Mouse (Mus musculus) kidney, embryonic 14.5 days (tissue): ENCODE data around the gene 5730596B20Rik. TPM values are rescaled to one million over a fixed set of nuclear protein-coding genes. Genes with fewer than 3 reads are reported as not detected.

Experiments
- ATAC-seq: fragments of 200-750 bp; cut with Nextera tagmentation; 2 replicates; pipeline ENCODE4 v1.8.0; 2017; ENCODE audit warnings: moderate number of reproducible peaks, mild to moderate bottlenecking, moderate TSS enrichment, moderate library complexity; ENCODE audit not compliant: low FRiP score, low TSS enrichment
- H3K27ac ChIP-seq: fragments of 300-500 bp; sonication (generic); 2 replicates; pipeline ENCODE4 v1.5.1; 2014; ENCODE audit warnings: low read depth, mild to moderate bottlenecking, low read length, moderate library complexity, mixed read lengths
- H3K27me3 ChIP-seq: fragments of 300-500 bp; sonication (generic); 2 replicates; pipeline ENCODE4 v1.6.1; 2014; ENCODE audit warnings: mild to moderate bottlenecking, low read length; ENCODE audit not compliant: control insufficient read depth, insufficient read depth
- H3K36me3 ChIP-seq: fragments of 300-500 bp; sonication (generic); 2 replicates; pipeline ENCODE4 v1.6.1; 2014; ENCODE audit warnings: low read length, mixed read lengths; ENCODE audit not compliant: control insufficient read depth, insufficient read depth
- H3K4me1 ChIP-seq: fragments of 300-500 bp; sonication (generic); 2 replicates; pipeline ENCODE4 v1.6.1; 2014; ENCODE audit warnings: low read length, mixed read lengths; ENCODE audit not compliant: control insufficient read depth, insufficient read depth
- H3K4me2 ChIP-seq: fragments of 300-500 bp; sonication (generic); replicated peaks from 2 replicates; pipeline ENCODE4 v1.6.1; 2014; ENCODE audit warnings: low read depth, mild to moderate bottlenecking, low read length
- H3K4me3 ChIP-seq: fragments of 300-500 bp; sonication (generic); 2 replicates; pipeline ENCODE4 v1.5.1; 2014; ENCODE audit warnings: mild to moderate bottlenecking, low read length
- H3K9ac ChIP-seq: fragments of 300-500 bp; sonication (generic); 2 replicates; pipeline ENCODE4 v1.6.1; 2014; ENCODE audit warnings: low read depth, mild to moderate bottlenecking, low read length, moderate library complexity
- H3K9me3 ChIP-seq: fragments of 300-500 bp; sonication (generic); 2 replicates; pipeline ENCODE4 v1.6.1; 2016; ENCODE audit warnings: low read length; ENCODE audit not compliant: control insufficient read depth
- WGBS: fragments of 180-500 bp; shearing (Covaris S2); extraction: QIAGEN DNeasy Blood & Tissue Kit; methylation state at CpG from one replicate; pipeline ENCODE4 v1.1.7; 2014; 5-methylcytosine and 5-hydroxymethylcytosine counted together
- polyA plus RNA-seq: library from polyadenylated mRNA; unstranded; fragments of >200 nt; fragmentation: Nextera tagmentation; extraction: Ambion mirVana; gene quantifications from 2 replicates; pipeline ENCODE4 v1.2.1, GENCODE M21; 2014

5730596B20Rik gene
- polyA plus RNA-seq, 1 experiment from 2014 or later: 2.7 TPM

DNA sequence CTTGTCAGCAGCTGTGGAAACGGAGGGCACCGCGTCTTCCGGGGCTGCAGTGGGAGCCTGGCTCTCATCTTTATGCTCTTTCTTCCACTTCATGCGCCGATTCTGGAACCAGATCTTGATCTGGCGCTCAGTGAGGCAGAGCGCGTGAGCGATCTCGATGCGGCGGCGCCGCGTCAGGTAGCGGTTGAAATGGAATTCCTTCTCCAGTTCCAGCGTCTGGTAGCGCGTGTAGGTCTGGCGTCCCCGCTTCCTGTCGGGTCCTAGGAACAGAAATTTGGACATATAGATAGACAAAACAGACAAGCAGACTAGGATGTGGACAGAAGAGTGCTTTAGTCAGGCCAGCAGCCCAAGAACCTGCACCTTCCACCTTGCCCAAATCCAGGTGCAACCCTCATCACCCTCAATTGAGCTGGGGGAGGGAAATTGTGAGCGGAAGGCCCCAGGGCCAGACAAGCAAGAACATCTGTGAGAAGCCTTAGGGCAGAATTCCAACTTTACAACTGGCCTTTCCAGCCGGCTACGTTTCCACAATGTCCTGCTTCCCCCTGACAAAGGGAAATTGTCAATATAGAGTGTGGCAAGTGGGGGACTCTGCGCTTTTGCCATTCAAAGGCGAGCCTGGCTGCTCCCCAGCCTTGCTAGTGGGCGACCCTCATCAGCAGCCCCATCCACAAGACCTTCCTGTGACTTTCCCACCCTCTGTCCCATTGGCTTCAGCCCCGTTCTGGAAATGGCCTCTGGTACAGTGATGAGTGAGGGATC is 38.7 kb downstream of the 5730596B20Rik start:
- no peak for ATAC-seq
- peak overlapping the region; percentile 97 for H3K4me2 ChIP-seq
- H3K27me3 ChIP-seq: peaks cover 3% of the 10 kb centered on the region; the same call in 1 of the 2 replicates
- H3K4me1 ChIP-seq: peaks cover 46% of the 10 kb centered on the region
- H3K4me3 ChIP-seq: peak overlapping the region; percentile 64
- under 1% methylated on average over 30 of the region's 30 CpGs for WGBS
- no peaks in the 10 kb centered on the region for H3K9me3 ChIP-seq
- peak overlapping the region; percentile 98 for H3K27ac ChIP-seq
- H3K9ac ChIP-seq: peak overlapping the region; percentile 95
- no peaks in the 10 kb centered on the region; the same call in 1 of the 2 replicates for H3K36me3 ChIP-seq

DNA sequence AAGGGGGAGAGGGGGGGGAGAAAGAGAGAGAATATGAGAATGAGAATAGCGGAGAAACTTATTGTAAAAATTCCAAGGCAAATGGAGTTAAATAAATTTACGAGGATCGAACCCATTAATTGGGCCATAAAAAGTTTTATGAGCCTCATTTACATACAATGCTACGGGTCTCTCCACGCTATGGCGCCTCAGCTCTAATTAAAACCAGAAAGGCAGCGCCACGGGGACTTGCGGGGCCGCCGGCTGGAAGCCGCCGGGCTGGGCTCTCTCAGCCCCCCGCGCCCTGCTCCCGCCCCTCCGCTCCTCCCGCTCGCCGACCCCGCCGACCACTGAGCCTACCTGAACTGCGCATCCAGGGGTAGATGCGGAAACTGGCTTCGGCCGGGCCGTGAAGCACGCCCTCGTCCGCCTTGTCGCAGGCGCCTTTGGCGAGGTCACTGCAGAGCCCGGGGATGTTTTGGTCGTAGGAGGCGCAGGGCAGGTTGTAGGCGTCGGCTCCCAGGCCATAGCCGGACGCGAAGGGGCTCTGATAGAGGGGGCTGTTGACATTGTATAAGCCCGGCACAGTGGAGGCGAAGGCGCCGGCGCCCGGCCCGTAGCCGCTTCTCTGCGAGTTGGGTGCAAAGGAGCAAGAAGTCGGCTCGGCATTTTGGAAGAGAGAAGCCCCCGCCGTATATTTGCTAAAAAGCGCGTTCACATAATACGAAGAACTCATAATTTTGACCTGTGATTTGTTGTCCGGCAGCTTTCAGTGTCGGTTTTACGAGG is 39.6 kb downstream of the 5730596B20Rik start:
- Histone ChIP-seq H3K9ac (peak overlapping the region; percentile 95), H3K4me3 (peak overlapping the region; percentile 64), H3K36me3 (no peaks in the 10 kb centered on the region; the same call in 1 of the 2 replicates), H3K27me3 (0 out of 2 replicates have a peak, but pooled peaks cover 3% of the 10 kb centered on the region), H3K4me2 (peak overlapping the region; percentile 97), H3K9me3 (no peaks in the 10 kb centered on the region), H3K27ac (peak overlapping the region; percentile 98), H3K4me1 (peaks cover 46% of the 10 kb centered on the region)
- under 1% methylated on average over 60 of the region's 60 CpGs for WGBS
- no peak for ATAC-seq

DNA sequence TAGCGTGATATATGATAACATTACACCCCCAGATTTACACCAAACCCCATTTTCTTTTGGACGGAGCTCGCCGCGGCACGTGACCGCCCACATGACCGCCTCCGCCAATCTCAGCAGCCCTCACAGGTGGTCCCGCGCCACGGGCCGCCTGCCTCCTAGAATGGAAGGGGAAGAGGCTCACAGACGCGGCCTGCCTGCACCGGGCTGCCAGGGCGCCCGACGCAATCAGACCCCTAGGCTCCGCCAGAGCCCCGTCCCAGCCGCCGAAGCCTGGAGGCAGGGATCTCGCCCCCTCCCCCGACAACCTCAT is 40.1 kb downstream of the 5730596B20Rik start:
- under 1% methylated on average over 25 of the region's 25 CpGs for WGBS
- Histone ChIP-seq H3K4me1 (peaks cover 50% of the 10 kb centered on the region), H3K4me3 (peak overlapping the region; percentile 64), H3K36me3 (no peaks in the 10 kb centered on the region; the same call in 1 of the 2 replicates), H3K9ac (peak overlapping the region; percentile 95), H3K27ac (peak overlapping the region; percentile 98), H3K9me3 (no peaks in the 10 kb centered on the region), H3K4me2 (peak overlapping the region; percentile 97), H3K27me3 (0 out of 2 replicates have a peak, but pooled peaks cover 7% of the 10 kb centered on the region)
- ATAC-seq: peak; percentile 79

DNA sequence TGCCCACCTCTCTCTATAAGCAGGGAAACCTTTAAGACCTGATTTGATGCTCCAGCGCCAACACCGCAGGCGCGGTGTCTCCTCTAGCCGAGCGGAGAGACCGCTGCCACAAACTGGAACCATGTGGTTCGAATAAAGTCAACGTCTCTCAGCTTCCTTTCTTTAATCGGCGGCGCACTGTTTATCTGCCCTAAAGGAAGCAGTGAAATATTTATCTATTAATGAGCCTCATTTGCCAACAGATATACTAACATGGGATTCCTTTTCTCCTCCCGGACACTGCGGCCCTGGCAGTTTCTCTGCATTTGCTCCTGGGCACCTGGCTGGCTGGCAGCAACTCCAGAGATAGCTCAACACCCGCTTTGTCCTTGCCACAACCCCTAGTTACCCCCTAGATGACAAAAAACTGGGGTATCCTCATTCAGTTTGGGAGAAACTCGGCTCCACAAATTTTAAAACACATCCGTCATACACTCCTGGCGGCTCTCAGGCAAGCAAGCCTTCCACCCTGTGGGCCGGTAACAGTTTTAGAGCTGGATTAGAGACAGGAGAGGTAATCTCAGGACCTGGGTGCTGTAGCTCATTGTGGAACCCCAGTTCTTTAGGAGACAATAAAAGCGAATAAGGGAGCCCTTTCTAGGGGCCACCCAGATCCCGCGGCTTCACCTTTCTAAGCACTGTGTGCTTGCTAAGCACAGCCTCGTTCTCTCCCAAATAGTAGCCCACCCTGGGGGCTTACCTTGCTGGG is 40.8 kb downstream of the 5730596B20Rik start:
- WGBS: 8% methylated on average over 23 of the region's 23 CpGs

DNA sequence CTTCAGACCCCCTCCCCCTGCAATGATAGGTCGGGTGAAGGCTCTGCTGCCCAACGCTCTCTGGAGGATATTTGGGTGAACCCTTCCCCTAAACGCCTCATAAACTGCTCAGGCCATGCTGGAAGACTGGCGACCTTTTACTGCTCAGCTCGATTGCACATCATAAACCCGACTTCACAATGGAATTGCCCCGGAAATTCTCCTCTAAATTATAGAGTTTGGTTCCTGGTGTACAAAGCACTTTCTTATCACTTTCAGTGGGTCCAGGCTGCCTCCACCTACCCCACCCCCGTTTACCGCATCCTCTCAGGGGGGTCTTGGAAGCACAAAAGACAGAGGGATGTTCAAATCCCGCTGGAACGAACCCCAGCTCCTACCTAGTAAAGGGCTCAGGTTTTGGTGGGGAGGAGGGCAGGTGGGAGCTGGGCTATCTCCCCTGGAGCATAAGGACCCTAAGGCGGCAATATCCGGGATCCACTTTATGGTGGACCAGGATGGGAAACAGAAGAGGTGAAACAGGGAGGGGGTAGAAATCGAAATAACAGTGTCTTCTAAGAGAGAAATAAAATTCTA is 41.4 kb downstream of the 5730596B20Rik start:
- peak overlapping the region; percentile 64 for H3K4me3 ChIP-seq
- H3K9me3 ChIP-seq: no peaks in the 10 kb centered on the region
- H3K27ac ChIP-seq: peak overlapping the region; percentile 98
- peaks cover 3% of the 10 kb centered on the region; the same call in 1 of the 2 replicates for H3K36me3 ChIP-seq
- H3K4me2 ChIP-seq: peak overlapping the region; percentile 97
- 0 out of 2 replicates have a peak, but pooled peaks cover 7% of the 10 kb centered on the region for H3K27me3 ChIP-seq
- WGBS: 10% methylated on average over 14 of the region's 14 CpGs
- H3K4me1 ChIP-seq: peaks cover 50% of the 10 kb centered on the region
- ATAC-seq: 0 out of 2 replicates have a peak, but pooled peaks have one; percentile 4
- peak overlapping the region; percentile 87 for H3K9ac ChIP-seq

More for the DNA sequence above, 40.8 kb downstream of the 5730596B20Rik start:
- H3K36me3 ChIP-seq: peaks cover 2% of the 10 kb centered on the region; the same call in 1 of the 2 replicates
- peak overlapping the region; percentile 87 for H3K9ac ChIP-seq
- H3K4me1 ChIP-seq: peaks cover 50% of the 10 kb centered on the region
- peak overlapping the region; percentile 98 for H3K27ac ChIP-seq
- peak overlapping the region; percentile 64 for H3K4me3 ChIP-seq
- no peak for ATAC-seq
- 0 out of 2 replicates have a peak, but pooled peaks cover 7% of the 10 kb centered on the region for H3K27me3 ChIP-seq
- H3K4me2 ChIP-seq: peak overlapping the region; percentile 97
- H3K9me3 ChIP-seq: no peaks in the 10 kb centered on the region

DNA sequence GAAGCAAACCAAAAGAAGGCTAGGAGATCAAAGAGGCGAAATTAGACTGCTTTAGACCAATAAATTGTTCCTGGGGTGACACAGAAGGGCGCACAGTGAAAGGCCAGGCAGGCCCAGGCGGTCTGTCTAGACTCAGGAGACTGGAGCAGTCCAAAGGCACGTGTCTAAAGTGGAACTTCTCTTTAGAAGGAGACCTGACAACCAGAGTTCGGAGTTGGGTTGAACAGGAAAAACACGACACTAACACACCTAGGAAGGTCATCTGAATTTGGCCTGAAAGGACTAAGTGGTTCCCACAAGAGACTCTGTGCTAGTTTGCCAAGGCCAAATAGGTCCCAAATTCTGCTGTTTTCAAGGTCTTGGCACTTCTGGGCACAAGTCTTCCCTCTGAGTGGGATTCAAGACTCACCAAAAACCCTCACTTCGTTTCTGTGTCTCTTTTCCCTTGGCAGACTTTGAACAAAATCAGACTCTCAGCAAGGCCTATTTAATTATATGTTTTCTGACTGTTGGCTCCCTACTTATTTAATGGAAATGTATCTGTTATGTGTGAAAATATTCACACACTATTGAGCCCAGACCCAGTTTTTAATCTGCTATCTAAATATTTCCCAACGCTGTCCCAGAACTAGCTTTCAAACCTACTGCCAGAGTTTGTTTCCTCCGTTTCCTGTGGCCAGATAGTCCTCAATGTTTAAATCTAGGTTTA is 42.1 kb downstream of the 5730596B20Rik start:
- 24% methylated on average over 9 of the region's 9 CpGs for WGBS
- Histone ChIP-seq H3K9me3 (no peaks in the 10 kb centered on the region), H3K27me3 (0 out of 2 replicates have a peak, but pooled peaks cover 7% of the 10 kb centered on the region), H3K4me3 (peak overlapping the region; percentile 64), H3K4me2 (peak overlapping the region; percentile 97), H3K36me3 (peaks cover 9% of the 10 kb centered on the region; the same call in 1 of the 2 replicates), H3K4me1 (peaks cover 46% of the 10 kb centered on the region), H3K27ac (peak overlapping the region; percentile 98; the same call in 1 of the 2 replicates), H3K9ac (peak overlapping the region; percentile 87)
- no peak for ATAC-seq

DNA sequence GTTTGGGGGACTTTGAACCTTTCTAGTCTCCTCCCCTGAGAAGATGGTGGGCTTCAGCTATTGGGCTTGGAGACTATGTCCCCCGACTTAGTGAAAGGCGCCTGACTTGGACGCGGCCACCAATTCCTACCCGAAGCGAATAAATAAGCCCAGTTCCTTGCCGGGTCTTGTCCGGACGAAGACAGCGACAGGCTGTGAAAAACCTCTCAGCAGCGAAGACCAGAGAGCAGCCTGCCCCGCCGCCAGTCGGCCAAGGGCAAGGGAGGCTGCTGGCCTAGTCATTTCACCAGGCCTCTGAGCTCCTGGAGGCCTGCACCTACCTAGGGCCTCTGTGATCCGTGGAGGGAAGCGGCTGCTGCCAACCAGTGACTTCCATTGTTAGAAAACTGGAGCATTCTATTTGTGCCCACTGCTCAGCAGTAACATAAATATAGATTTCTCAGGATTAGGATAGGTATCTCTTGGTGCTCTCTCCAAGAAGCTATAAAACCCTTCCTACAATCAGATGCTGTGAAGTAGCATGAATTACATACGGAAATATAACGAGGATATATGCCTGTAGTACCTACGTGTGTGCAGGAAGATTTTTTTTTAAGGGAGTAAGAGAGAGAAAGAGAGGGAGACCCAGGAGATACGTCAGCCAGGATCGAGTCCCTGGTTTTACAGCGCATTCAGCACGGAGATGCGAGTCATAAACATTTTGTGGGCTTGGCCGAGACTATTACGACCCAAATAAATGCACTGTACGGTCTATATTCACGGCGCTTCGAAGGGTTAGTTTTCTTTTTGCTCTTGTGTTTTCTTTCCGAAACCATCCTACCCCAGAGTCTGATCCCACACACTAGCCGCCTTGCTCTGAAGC is 42.9 kb downstream of the 5730596B20Rik start:
- no peak for ATAC-seq
- 6% methylated on average over 32 of the region's 32 CpGs for WGBS
- peak overlapping the region; percentile 97 for H3K4me2 ChIP-seq
- no peaks in the 10 kb centered on the region for H3K9me3 ChIP-seq
- H3K4me3 ChIP-seq: peak overlapping the region; percentile 64
- peak overlapping the region; percentile 87 for H3K9ac ChIP-seq
- H3K36me3 ChIP-seq: peaks cover 10% of the 10 kb centered on the region; the same call in 1 of the 2 replicates
- peaks cover 38% of the 10 kb centered on the region for H3K4me1 ChIP-seq
- 0 out of 2 replicates have a peak, but pooled peaks cover 7% of the 10 kb centered on the region for H3K27me3 ChIP-seq
- H3K27ac ChIP-seq: peak overlapping the region; percentile 98
